Mouse (Mus musculus) layer of hippocampus, adult 18-20 months (tissue): ENCODE measurements around the gene Ccdc14. TPM values are rescaled to one million over a fixed set of nuclear protein-coding genes. Genes with fewer than 3 reads are reported as not detected.
A peak's percentile ranks its signal among the peaks of the same experiment; 100 is the strongest.
"Not testable (repeated sequence)": the region's sequence is repeated elsewhere in the genome, so short reads cannot be mapped to it uniquely, and the experiment has no call there.

Source experiments
- DNase-seq, 2 experiments: peaks; one replicate each; pipeline ENCODE4 v3.0.0; 2022; ENCODE audit warnings: low spot score in 2 of 2
- total RNA-seq, 2 experiments: library from RNA; stranded (reverse); gene quantifications; 2 replicates each; pipeline ENCODE4 v1.2.3; 2021

Ccdc14 gene
- total RNA-seq, 2 experiments from 2014 or later: 2.2 to 2.7 TPM

GRCm38 (mm10) chr16:34706487-34706946 is 16.1 kb downstream of the Ccdc14 start:
- DNase-seq: peak in 1 of 2 experiments; percentile 27

- no peak for DNase-seq
These were observed 21.1 kb downstream of the Ccdc14 start for GRCm38 (mm10) chr16:34711481-34711880.

GRCm38 (mm10) chr16:34725156-34725555 is 34.7 kb downstream of the Ccdc14 start:
- DNase-seq: no peak

DNA sequence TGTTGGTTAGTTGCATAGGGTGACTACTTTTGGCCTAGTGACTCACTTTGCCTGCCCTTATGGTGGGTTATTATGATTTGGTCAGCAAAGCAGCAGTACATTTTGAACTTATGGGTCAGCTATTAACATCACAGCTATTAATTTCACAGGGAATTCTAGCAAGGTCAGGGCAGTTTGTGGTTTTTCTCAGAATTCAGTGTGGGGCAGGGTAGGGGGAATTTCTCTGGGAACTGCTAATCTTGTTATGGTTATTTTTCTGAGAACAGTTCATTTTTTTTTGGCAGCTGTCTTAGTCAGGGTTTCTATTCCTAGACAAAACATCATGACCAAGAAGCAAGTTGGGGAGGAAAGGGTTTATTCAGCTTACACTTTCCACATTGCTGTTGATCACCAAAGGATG is 38.2 kb downstream of the Ccdc14 start:
- not testable (repeated sequence) for DNase-seq

DNA sequence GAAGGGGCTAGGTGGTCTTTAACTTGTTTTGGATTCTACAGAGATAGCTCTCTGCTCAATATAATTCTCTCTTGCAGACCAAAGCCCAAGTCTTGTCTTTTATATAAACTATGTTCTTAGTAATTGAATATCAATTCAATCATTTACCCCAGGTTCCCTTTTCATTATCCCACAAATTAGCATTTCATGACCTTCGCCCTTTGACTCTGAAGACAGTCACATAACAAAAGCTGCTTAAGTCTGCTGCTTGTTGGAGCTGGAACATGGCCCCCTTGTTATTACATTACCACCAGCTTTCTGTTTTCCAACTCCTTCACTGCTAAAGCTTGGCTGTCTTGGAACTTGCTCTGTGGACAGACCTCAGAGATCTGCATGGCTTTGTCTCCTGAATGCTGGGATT is 39.0 kb downstream of the Ccdc14 start:
- no peak for DNase-seq

- no peak for DNase-seq
These were observed 48.3 kb downstream of the Ccdc14 start for GRCm38 (mm10) chr16:34738656-34739233.

GRCm38 (mm10) chr16:34742930-34743329 is 52.5 kb downstream of the Ccdc14 start:
- no peak for DNase-seq

- peak; percentile 31 to 55 for DNase-seq
These were observed 54.7 kb downstream of the Ccdc14 start, which contains the start of gene Mylk for GRCm38 (mm10) chr16:34745065-34745585. Mylk (plus strand) TSS chr16:34745210.

DNA sequence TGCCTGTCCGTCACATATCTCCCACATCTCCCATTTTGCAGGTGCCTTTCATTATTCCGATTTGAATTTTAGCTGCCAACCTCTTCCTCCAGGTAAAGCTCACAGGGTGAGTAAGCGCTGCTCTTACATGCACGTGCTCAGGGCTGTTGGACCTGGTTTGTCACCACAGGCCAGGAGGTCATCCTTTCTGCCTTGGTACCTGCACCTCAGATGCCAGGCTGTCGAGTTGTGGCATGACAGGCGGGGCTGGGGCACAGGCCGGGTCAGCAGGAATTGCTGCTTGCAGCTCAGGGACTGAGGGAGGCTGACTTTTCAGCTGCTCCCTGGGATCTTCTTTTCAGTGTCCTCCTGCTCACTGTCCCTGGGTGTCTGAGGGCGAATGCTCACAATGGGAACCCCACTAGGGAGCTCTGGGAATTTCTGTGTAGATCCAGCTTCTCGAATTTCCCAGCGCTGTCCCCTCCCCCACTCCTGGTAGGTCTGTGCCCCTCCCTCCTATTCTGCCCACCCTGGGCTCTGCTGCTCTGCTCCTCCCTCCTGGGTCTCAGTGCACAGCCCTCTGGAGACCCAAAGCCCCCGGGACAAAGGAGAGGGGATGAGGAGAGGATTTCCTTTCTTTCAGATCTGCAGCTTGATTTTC is 57.8 kb downstream of the Ccdc14 start:
- DNase-seq: no peak

DNA sequence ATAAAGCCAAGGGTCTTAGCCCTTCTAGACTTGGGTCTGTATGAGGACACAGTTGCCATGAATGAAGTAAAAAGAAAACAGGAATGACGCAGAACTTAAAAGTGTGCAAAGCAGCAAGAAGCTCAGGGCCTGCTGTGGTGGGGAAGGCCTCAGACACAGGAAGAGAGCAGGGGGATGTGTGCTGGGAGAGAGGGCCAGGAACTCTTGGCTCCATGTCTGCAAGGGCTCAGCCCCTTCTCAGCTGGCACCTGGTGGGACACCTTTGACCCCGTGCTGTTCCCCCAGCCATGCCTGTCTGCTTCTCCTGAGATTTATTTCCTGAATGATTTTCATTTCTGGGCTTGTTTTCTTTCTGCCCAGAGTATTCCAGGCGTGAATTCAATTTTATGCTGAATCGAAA is 59.1 kb downstream of the Ccdc14 start:
- DNase-seq: no peak

- no peak for DNase-seq
These were observed 61.6 kb downstream of the Ccdc14 start for GRCm38 (mm10) chr16:34752026-34752425.

DNA sequence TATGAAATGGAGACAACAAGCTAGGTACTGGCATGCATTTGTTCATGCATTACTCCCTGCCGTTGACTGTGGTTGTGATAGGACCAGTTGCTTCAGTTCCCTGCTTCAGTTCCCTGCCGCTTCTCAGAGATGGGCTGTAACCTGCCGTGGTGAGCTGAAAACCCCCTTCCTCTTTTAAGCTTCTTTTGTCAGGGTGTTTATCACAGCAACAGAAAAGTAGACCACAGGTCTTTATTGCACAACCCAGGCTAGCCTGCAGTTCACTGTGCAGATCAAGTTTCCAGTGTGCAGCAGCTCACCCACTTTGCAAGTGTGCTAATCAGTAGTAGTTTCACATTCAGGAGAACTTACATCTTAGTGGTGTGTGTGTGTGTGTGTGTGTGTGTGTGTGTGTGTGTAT is 62.6 kb downstream of the Ccdc14 start:
- no peak for DNase-seq

- DNase-seq: no peak
These were observed 66.6 kb downstream of the Ccdc14 start for GRCm38 (mm10) chr16:34756991-34757390.

GRCm38 (mm10) chr16:34758205-34758604 is 67.8 kb downstream of the Ccdc14 start:
- DNase-seq: no peak

DNA sequence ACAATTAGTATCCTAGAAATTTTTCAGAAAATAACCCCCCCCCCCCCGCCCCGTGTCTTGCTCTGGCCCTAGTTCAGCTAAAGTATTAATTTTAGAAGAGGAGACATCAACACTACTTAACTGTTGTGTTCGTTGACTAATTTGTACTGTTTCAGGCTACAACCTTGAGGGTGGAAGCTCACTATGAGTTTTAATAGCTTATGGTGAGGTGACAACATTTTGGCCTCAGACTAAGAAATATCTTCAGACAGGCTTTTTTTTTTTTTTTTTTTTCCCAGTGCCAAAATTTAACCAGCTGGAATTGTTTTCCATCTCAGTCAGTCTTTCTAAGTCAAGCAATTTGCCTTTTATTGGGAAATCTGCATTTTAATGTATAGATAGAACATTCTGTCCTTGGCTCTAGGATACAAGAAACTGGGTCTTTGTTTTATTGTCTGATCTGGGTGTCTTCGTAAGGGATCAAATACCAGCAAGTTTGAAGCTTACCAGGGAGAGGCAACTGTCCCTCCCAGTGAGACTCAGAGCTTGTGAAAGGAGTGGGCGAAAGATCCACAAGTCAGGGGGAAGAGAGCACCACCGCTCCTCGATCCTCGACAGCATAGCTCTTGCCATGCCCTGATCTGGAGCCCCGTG is 73.7 kb downstream of the Ccdc14 start:
- DNase-seq: no peak

GRCm38 (mm10) chr16:34765666-34766065 is 75.2 kb downstream of the Ccdc14 start:
- DNase-seq: no peak

DNA sequence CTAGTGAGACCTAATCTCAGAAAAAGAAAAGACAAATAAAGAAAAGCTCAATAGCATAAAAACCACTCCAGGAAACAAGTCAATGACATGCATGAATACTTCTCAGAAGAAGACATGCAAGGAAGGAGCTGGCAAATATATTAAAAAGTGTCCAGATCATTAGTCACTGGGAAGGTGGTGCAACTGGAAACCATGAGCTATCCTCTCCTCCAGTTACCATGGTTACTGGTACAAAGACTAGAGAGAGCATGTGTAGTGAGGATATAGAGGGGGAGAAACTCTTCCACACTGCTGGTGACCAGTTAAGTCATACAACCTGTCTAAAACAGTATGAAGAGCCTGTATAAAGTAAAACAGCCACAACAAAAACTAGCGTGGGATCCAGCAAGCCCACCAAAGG is 75.8 kb downstream of the Ccdc14 start:
- DNase-seq: no peak

DNA sequence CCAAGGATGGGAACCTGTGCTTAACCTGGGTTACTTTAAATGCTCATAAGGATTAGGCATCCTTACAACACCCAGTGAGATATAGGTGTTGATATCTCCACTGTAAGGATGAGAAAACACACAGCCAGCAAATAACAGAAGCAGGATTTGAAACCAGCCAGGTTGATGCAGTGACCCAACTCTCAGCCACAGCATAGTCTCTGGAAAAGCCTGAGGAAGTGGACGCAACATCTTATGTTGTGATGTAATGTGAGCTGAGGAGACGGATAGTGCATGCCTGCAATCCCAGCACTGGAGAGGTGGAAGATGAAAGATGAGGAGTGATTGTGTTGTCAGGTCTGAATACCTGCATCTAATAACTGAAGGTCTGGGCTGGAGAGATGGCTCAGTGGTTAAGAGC is 77.0 kb downstream of the Ccdc14 start:
- DNase-seq: no peak

GRCm38 (mm10) chr16:34768436-34768835 is 78.0 kb downstream of the Ccdc14 start:
- DNase-seq: no peak

DNA sequence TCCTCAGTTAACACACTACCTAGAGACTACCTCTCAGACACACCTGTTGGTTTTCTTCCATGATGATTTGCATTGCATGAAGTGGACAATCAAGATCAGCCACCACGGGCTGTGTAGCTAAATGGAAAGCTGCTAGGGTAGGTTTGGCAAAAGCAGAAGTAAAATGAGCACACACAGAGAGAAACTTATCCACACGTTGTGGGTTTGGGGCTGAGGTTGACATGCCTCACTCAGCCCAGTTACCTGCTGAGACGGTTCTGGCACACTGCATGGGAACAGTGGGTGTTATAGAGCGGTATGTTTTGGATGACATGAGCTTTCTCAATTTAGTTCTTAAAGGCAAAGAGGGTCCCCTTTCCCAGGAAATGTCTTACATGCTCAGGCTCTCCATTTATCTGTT is 79.7 kb downstream of the Ccdc14 start:
- DNase-seq: no peak

DNA sequence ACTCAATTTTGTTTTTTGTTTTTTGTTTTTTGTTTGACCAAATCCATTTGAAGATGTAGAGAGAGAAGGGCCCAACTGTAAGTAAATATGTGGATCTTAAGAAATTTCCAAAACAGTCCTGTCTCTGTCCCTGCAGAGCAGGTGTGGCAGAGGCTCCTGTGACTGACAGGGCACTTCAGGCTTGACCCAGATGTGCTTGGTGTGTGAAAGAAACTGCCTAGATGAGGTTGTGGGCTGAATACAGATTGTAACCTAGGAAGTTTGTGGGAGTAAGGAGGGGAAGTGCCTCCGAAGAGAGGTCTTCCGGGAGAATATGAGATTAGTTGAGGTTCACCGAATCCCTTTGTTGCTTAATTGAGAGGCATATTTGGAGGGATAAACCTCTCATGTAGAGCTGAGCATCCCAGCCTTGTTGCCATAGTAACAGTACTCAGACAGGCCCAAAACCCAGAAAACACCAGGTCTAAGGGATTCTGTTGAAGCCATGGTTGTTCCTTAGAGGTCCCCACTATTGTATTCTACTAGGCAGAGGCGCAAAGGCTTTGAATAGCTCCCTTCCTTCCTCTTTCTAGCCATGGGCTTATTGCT is 82.1 kb downstream of the Ccdc14 start:
- peak in 1 of 2 experiments; percentile 44 for DNase-seq
